Comparison of ENCODE assay signal across 17 mouse cellular contexts in the genomic region with DNA sequence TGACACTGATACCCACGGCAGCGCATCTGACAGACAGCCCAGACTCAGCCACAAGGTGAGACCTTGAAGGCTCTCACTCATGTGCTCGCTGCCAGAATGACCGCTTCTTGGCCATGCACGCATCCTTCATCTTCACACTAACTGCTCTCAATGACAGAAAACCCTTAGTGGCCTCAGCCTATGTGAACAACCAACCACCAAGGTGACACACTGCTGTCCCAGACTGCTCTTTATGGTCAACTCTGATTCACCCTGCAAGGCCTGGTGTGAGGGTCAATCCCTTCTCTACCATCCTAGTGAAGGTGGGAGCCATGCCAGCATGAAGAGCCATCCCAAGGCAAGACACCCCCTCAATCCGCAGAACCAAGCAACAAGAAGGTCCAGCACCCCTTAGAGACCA. TPM values are rescaled to one million over a fixed set of nuclear protein-coding genes. Genes with fewer than 3 reads are reported as not detected.
A peak's percentile ranks its signal among the peaks of the same experiment; 100 is the strongest.
DNase-seq lines count a peak whose midpoint lies in the region; ATAC-seq and TF ChIP-seq lines count a peak whose summit lies in the region.
"Had no signal": no experiment of that assay in that cellular context is flagged by ENCODE, and none has a peak within 500 bp of the region (broad histone marks: within the 10 kb centered on the region; RNA-seq: fewer than 3 reads in every experiment).

No protein-coding gene starts in this region.

- peaks cover 46% of the 10 kb centered on the region for H3K4me1 ChIP-seq in heart, embryonic 16.5 days (ENCODE audit: control insufficient read depth, insufficient read depth, low read length)
- peaks cover 68% of the 10 kb centered on the region for H3K4me1 ChIP-seq in liver, embryonic 15.5 days (replicated peaks)
- H3K4me1 ChIP-seq in stomach, postnatal 0 days (replicated peaks; ENCODE audit: control insufficient read depth, insufficient read depth): peaks cover 3% of the 10 kb centered on the region
- no peaks in the 10 kb centered on the region for H3K4me1 ChIP-seq in forebrain, embryonic 14.5 days (ENCODE audit: control insufficient read depth, insufficient read depth, low read length)
- H3K4me1 ChIP-seq: neural tube, embryonic 12.5 days had no signal

- H3K27me3 ChIP-seq in heart, embryonic 16.5 days (ENCODE audit: control insufficient read depth, insufficient read depth, low read length): no peaks in the 10 kb centered on the region
- no peaks in the 10 kb centered on the region for H3K27me3 ChIP-seq in liver, embryonic 15.5 days
- no peaks in the 10 kb centered on the region for H3K27me3 ChIP-seq in stomach, postnatal 0 days (ENCODE audit: control insufficient read depth, insufficient read depth, low read length)
- H3K27me3 ChIP-seq in forebrain, embryonic 14.5 days (replicated peaks; ENCODE audit: control insufficient read depth, insufficient read depth, low read length): no peaks in the 10 kb centered on the region
- H3K27me3 ChIP-seq: megakaryocyte, embryonic 14.5 days; neural tube, embryonic 12.5 days; stomach, embryonic 15.5 days had no signal

- no peak for TF ChIP-seq CTCF in gastrocnemius, adult 2 months (IDR thresholded peaks at IDR 0.05)
- TF ChIP-seq CTCF in stomach, postnatal 0 days (IDR thresholded peaks at IDR 0.05; ENCODE audit: low read depth): no peak

- peak overlapping the region; percentile 28; the same call in 1 of the 2 replicates for H3K4me2 ChIP-seq in heart, embryonic 16.5 days (ENCODE audit: low read depth, low read length)
- H3K4me2 ChIP-seq in liver, embryonic 15.5 days: no peak overlapping the region
- H3K4me2 ChIP-seq in stomach, postnatal 0 days (replicated peaks; ENCODE audit: low read depth): no peak overlapping the region
- no peak overlapping the region for H3K4me2 ChIP-seq in forebrain, embryonic 14.5 days (ENCODE audit: low read length)
- H3K4me2 ChIP-seq: neural tube, embryonic 12.5 days; stomach, embryonic 15.5 days had no signal

- intact Hi-C loops in gastrocnemius, adult 2 months (cut with DNase I): loop anchor here (10.0 kb wide), 1 partner anchor 47 kb away; a partner anchor contains a TSS
- intact Hi-C loops in heart, postnatal 14 days (cut with DNase I): no loop called here

- no peak for DNase-seq in gastrocnemius, adult 2 months
- no peak for DNase-seq in gastrocnemius, postnatal 4 days (ENCODE audit: low spot score in 2 of 2)
- DNase-seq in heart, postnatal 14 days: no peak
- DNase-seq in liver: no peak
- DNase-seq in stomach, postnatal 0 days (ENCODE audit: low spot score): no peak
- DNase-seq in forebrain, embryonic 14.5 days (ENCODE audit: low spot score): no peak
- DNase-seq: cerebellum, adult 18-20 months; kidney, postnatal 10 days; lung, postnatal 10 days had no signal

- H3K36me3 ChIP-seq in heart, embryonic 16.5 days (ENCODE audit: control insufficient read depth, insufficient read depth): no peaks in the 10 kb centered on the region
- peaks cover 9% of the 10 kb centered on the region; the same call in 1 of the 2 replicates for H3K36me3 ChIP-seq in liver, embryonic 15.5 days (replicated peaks)
- H3K36me3 ChIP-seq in stomach, postnatal 0 days (ENCODE audit: control insufficient read depth, insufficient read depth, low read length): no peaks in the 10 kb centered on the region
- no peaks in the 10 kb centered on the region for H3K36me3 ChIP-seq in forebrain, embryonic 14.5 days (ENCODE audit: control insufficient read depth, insufficient read depth, low read length)
- H3K36me3 ChIP-seq: neural tube, embryonic 12.5 days; stomach, embryonic 15.5 days had no signal

- no peak for ATAC-seq in heart, embryonic 16.5 days (replicated peaks; ENCODE audit: extremely low read depth, insufficient read depth, low FRiP score)
- no peak for ATAC-seq in liver, embryonic 15.5 days (ENCODE audit: insufficient read depth)
- ATAC-seq in stomach, postnatal 0 days (ENCODE audit: low FRiP score, low TSS enrichment): no peak
- ATAC-seq in forebrain, embryonic 14.5 days: no peak
- ATAC-seq: forebrain, embryonic 16.5 days; hindbrain, embryonic 16.5 days; intestine, postnatal 0 days had no signal

- WGBS in heart, embryonic 16.5 days: 73% methylated on average over 6 of the region's 6 CpGs
- WGBS in liver, embryonic 15.5 days (ENCODE audit: insufficient replicate concordance): 87% methylated on average over 6 of the region's 6 CpGs
- WGBS in stomach, postnatal 0 days: 81% methylated on average over 6 of the region's 6 CpGs
- WGBS in forebrain, embryonic 14.5 days: 94% methylated on average over 6 of the region's 6 CpGs

- no peak overlapping the region for H3K4me3 ChIP-seq in gastrocnemius, adult 2 months
- H3K4me3 ChIP-seq in heart, embryonic 16.5 days (ENCODE audit: low read length): no peak overlapping the region
- no peak overlapping the region for H3K4me3 ChIP-seq in liver, embryonic 15.5 days (replicated peaks)
- H3K4me3 ChIP-seq in stomach, postnatal 0 days (ENCODE audit: low read depth, low read length): no peak overlapping the region
- H3K4me3 ChIP-seq in forebrain, embryonic 14.5 days (ENCODE audit: low read depth, low read length): no peak overlapping the region
- H3K4me3 ChIP-seq: neural tube, embryonic 12.5 days; stomach, embryonic 15.5 days had no signal

- no peak for TF ChIP-seq EP300 in stomach, postnatal 0 days (optimal IDR thresholded peaks at IDR 0.05)

- no peaks in the 10 kb centered on the region for H3K9me3 ChIP-seq in heart, embryonic 16.5 days (replicated peaks; ENCODE audit: control insufficient read depth, low read length)
- H3K9me3 ChIP-seq in liver, embryonic 15.5 days (replicated peaks): no peaks in the 10 kb centered on the region
- no peaks in the 10 kb centered on the region for H3K9me3 ChIP-seq in stomach, postnatal 0 days (ENCODE audit: control insufficient read depth, low read length)
- no peaks in the 10 kb centered on the region for H3K9me3 ChIP-seq in forebrain, embryonic 14.5 days (replicated peaks; ENCODE audit: control insufficient read depth, low read length)
- H3K9me3 ChIP-seq: megakaryocyte, embryonic 14.5 days; neural tube, embryonic 12.5 days; stomach, embryonic 15.5 days had no signal

- peak overlapping the region; percentile 49 for H3K9ac ChIP-seq in heart, embryonic 16.5 days (ENCODE audit: low read length)
- no peak overlapping the region for H3K9ac ChIP-seq in liver, embryonic 15.5 days
- no peak overlapping the region for H3K9ac ChIP-seq in stomach, postnatal 0 days (ENCODE audit: low read length)
- no peak overlapping the region for H3K9ac ChIP-seq in forebrain, embryonic 14.5 days (ENCODE audit: low read length)
- H3K9ac ChIP-seq: neural tube, embryonic 12.5 days; stomach, embryonic 15.5 days had no signal

- H3K27ac ChIP-seq in gastrocnemius, adult 2 months: peak overlapping the region; percentile 73
- peak overlapping the region; percentile 28 for H3K27ac ChIP-seq in heart, embryonic 16.5 days (ENCODE audit: low read length)
- peak overlapping the region; percentile 75 for H3K27ac ChIP-seq in liver, embryonic 15.5 days (replicated peaks)
- H3K27ac ChIP-seq in stomach, postnatal 0 days (replicated peaks): peak overlapping the region; percentile 35; the same call in 1 of the 2 replicates
- H3K27ac ChIP-seq in forebrain, embryonic 14.5 days (ENCODE audit: low read depth, low read length): no peak overlapping the region
- H3K27ac ChIP-seq: neural tube, embryonic 12.5 days; stomach, embryonic 15.5 days had no signal

RNA-seq across cellular contexts. Expression of a gene that starts 46.5 kb away (rescaled TPM):
- 10 to 100 TPM; 43.7 to 70.1 TPM for total RNA-seq in gastrocnemius, adult 2 months (2021)
- total RNA-seq in gastrocnemius, postnatal 4 days (2021): 10 to 100 TPM; 62.7 to 66.9 TPM
- polyA plus RNA-seq in heart, embryonic 16.5 days (2015; fragmentation: Nextera tagmentation; extraction: Ambion mirVana): 73.3 and 74.2 TPM in 2 replicates
- 100 to 1,000 TPM; 156 to 165 TPM for total RNA-seq in heart, postnatal 14 days (2021)
- 46.7 and 50.5 TPM in 2 replicates for polyA plus RNA-seq in liver, embryonic 15.5 days (2015; fragmentation: Nextera tagmentation; extraction: Ambion mirVana)
- polyA plus RNA-seq in stomach, postnatal 0 days (2015; fragmentation: Nextera tagmentation; extraction: Ambion mirVana): 42.5 and 46.6 TPM in 2 replicates
- 11.0 and 14.9 TPM in 2 replicates for polyA plus RNA-seq in forebrain, embryonic 14.5 days (2014; fragmentation: Nextera tagmentation; extraction: Ambion mirVana)
